Mouse (Mus musculus) CD4-positive helper T cell, adult 2 months (primary cell): ENCODE measurements around the gene Slc35e3.

Experiments used
- DNase-seq: peaks from one replicate; pipeline ENCODE4 v3.0.0-alpha.2; 2012; ENCODE audit warnings: low read depth, missing footprints, low spot score

Gene Slc35e3

DNA sequence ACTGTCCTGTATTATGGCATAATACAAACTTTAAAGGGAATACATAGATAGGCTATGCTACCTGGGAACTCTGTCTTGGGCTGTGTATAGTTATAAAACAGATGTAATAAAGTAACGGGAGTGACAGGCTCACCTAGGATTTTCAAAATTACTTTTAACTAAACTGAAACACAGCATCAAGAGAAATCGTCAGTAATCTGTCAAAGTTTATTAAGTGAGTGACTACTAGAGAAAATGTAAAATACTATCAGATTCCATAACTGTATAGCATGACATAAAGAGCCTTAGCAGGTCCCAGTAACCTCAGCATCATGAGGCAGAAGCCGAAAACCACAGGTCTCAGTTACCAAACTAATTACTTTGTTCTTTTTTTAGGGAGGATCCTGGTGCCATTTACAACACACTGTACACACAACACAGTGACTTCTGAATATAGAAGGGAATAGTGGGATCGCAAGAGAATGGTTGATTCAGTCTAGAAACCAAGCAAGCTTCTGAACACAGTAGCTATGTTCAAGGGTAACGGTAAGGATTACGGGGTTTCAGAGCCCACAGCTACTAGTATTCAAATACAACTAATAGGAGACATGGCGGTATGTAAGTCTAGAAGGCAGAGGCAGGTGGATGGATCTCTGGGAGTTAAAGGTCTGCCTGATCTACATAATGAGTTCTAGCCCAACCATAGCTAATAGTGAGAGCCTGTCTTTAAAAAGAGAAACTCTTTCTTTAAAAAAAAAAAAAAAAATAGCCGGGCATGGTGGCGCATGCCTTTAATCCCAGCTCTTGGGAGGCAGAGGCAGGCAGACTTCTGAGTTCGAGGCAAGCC, 47.6 kb downstream of the Slc35e3 start:
- DNase-seq, result no peak

DNA sequence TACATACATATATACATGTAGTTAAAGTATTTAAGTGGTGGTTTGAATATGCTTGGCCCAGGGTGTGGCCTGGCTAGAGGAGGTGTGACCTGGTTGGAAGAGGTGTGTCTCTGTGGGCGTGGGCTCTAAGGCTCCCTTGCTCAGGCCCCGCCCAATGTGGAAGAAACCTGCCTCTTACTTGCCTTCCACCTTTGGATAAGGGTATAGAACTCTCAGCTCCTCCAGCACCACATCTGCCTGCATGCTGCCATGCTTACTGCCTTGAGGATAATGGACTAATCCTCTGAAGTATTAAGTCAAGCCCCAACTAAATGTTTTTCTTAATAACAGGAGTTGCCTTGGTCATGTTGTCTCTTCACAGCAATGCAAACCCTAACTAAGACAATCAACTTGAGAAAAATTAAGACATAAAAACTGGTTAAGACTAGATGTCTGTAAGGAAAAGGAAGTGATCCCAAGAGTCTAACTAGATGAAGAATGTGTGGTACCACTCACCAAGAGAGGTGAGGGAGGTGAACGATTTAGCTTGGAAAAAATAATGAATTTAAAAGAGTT, 48.5 kb downstream of the Slc35e3 start:
- DNase-seq, result no peak

DNA sequence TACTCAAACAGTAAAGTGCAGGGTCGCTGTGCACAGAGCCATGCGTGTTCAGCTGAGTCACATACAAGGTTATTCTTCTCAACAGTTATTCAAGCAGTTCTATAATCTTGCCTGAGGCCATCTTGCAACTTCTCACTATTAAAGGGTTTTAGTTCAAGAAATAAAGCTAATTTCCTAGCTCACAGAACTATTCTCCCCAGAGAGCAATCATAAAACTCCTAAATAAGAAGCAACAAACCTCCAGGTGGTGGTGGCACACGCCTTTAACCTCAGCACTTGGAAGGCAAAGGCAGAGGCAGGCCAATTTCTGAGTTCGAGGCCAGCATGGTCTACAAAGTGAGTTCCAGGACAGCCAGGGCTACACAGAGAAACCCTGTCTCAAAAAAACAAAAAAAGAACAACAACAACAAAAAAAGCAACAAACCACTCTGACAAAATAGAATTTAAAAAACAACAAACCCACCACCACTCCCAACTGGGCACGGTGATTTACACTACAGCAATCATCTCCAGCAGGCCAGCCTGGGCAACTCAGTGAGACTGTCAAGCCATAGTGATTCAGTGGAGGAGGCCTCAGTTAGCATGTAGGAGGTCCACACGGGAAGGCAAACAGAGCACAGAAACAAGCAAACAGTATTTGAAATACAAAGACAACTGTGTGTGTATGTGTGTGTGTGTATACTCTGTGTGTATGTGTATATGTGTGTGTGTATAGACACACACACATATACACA, 49.2 kb downstream of the Slc35e3 start:
- DNase-seq, result no peak

DNA sequence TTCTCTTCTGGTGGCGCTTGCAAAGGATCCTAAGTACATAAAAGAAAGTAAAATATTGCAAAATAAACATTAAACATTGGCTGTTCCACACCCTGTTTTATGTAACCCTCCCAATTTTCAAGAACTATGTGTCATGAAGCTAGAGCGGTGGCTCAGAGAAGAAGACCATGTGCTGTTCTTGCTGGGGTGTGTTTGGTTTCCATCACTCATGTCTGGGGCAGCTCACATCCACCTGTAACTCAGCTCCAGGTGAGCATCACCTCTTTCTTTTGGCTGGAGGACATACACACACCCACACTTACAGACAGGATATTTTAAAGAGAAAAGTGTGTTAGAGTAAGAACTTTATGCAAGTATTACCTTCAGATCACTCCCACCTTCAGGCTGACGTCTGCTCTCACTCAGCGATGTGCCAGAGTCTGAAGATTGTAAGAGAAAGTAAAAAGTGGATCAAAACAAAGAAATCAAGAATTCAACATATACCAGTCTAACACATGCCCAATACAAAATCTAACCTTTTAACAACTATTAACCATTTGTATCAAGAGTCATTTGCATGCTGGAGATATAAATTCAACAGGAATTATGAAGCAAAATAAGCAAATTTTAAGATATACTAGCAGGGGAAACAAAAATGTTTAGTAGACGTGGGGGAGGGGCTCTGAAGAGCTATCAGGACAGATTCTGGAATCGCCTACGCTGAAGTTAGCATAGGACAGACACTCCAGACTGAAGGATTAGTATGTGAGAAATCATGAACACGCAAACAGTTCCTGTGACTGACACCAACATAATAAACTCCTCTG, 49.9 kb downstream of the Slc35e3 start:
- no peak for DNase-seq

DNA sequence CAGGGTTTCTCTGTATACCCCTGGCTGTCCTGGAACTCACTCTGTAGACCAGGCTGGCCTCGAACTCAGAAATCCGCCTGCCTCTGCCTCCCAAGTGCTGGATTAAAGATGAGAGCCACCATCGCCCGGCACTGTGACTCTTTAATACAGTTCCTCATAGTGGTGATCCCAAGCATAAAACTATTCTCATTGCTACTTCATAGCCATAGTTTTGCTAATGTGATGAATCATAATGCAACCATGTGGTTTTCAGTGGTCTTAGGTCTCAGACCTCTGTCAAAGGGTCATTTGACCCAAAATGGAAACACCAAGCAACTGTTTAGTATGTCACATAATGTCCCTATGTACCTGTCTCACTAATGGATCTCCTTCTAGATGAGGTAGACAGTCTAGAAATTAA, 50.6 kb downstream of the Slc35e3 start:
- DNase-seq, result no peak

DNA sequence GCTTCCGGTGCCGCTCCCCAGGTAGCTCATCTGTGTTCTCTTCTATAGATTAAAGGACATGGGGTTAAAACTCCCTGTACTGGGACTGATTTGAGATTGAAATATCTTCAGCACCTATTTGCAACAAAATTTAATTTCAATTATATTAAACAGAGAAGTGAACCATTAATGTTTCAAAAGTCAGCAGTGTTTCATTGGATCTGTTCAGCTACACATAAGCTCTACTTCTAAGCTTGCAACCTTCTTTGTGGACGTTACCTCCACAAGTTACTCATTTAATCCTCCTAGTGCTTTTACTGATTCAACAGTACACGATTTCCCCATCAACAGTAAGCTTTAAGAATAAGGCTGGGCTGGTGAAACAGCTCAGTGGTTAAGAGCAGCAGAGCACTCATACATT, 51.1 kb downstream of the Slc35e3 start:
- DNase-seq, result no peak

DNA sequence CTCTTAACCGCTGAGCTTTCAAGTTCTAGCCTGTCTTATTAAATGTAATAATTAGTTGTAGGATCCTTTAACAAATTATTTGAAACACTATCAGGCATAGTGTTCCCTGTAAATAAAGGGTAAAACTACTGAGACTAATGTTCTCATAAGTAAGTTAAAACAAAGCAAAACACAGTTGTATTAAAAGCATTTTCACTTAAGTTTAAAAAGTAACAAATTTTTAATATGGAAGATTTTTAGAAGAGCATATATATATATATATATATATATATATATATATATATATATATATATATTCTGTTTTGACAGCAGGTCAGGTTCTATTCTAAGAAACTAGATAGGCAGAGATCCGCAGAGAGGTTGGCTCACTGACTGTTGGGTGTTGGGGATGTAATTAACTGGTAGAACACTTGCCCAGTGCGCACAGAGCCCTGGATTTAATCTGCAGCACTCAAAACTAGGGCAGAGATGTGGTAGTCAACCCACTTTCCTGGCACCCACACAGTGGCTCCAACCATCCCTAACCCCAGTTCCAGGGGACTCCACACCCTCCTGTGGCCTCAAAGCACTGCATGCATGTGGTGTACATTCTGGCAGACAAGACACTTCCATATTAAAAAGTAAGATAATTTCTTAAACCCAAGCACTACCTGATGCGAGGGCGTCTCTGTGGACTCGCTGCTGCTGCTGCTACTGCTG, 51.8 kb downstream of the Slc35e3 start:
- no peak for DNase-seq

DNA sequence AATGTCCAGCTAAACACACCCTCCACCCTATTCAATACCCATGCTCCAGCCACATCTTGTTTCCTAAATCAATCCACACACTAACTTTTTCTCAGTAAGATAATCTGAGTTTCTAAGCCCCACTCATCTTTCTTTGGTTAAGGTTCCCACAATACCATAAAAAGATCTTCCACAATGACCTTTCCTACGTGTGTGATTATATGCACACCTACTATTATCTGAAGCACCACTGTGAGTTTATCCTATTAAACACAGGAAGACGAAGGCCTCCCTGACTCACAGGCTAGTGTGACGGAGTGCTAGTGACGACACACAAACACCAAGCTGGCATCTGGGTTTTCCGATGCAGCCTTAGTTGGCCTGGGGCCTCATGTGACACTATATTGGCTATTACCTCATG, 53.2 kb downstream of the Slc35e3 start:
- DNase-seq, result no peak

DNA sequence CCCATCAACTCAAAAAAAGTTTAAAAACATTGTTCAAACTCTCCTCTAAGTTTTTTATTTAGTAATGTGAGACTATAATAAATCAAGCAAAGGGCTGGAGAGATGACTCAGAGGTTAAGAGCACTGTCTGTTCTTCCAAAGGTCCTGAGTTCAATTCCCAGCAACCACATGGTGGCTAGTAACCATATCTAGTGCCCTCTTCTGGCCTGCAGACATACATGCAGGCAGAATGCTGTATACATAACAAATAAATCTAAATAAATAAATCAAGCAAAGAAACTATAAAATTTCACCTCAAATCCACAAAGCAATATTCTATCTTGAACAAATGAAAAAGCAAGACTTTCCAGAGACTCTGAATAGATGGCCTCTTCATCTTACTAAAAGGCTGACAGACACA, 54.0 kb downstream of the Slc35e3 start:
- DNase-seq, result no peak

DNA sequence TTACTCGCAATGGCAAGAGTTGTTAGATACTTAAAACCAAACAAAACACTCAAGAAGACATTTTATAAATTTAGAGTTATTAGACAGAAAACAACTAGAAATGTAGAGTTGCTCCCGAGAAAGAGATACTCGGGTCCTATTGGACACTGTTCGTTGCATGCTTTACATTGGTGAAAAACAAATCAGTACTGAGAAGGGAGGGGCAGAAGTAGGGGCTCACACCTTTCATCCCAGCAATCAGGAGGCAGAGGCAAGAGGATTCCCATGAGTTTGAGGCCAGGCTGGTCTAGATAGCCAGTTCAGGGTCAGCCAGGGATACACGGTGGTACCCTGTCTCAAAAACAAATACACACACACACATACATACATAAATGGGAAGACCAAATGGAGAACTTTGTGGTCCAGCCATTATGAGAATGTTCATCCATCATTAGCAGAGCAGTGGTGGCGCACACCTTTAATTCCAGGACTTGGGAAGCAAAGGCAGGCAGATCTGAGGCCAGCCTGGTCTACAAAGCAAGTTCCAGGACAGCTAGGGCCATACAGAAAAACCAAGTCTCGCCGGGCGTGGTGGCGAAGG, 54.7 kb downstream of the Slc35e3 start:
- DNase-seq, result no peak

DNA sequence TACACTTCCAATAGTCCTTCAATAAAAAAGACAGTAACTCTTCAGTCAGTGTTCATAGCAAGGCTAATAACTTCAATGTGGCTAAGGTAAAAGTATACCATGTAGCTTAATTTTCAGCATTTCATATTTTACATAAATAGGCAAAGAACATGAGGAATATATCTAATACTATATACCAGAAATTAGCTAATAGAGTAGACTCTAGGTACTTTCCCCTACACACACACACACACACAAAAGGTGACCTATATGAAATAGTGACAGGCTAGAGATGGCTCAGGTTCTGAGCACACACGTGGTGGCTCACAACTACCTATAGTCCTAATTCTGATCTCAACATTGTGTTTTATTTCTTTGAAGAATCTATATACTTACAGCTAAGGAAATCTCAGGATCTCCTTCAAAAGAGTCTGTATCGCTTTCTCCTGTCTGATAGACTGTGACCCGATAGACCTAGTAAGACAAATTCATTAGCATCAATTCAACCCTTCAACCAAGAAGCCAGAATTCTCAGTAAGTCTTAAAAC, 55.3 kb downstream of the Slc35e3 start:
- no peak for DNase-seq

DNA sequence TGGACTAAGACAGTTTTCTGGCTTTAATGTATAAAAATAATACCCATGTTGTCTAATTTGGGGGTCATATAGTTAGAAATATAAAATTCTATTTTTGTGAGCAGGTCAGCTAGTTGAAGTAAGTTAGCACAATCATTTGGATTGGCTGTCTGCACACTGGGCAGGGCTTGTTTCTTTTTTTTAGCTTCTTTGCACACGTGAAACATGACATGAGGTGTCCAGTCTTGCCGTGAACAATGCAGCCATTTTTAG, 56.1 kb downstream of the Slc35e3 start:
- no peak for DNase-seq

DNA sequence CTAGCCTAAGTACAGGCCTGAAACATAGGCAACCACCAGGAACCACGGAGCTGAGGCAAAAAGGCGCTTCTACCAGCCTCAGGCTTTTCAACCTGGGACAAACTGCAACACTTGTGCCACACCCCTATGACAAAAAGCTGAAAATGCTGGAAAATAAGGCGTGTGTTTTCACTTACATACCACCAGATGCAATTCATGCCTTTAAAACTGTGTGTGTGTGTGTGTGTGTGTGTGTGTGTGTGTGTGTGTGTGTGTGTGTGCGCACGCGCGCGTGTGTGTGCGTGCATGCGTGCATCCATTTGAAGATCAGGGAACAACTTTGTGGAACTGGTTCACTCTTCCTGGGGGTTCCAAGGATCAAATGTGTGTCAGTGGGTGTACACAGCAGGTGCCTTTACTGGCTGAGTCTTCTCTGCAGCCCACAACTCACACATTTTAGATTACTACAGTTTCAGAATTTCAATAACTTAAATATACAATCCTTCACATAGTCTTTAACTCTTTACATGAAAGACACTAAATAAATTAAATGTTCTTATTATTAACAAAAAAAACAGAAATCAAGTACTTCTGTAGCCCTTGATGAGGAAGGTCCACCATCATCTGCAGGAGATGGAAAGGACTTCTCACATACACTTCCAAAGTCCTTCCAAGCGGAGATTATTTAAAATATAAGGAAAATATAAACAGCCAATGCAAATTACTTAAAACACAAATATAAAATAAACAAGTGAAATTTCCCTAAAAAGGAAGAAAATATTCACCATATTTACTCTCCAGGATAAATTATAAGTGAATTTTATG, 56.7 kb downstream of the Slc35e3 start:
- no peak for DNase-seq

DNA sequence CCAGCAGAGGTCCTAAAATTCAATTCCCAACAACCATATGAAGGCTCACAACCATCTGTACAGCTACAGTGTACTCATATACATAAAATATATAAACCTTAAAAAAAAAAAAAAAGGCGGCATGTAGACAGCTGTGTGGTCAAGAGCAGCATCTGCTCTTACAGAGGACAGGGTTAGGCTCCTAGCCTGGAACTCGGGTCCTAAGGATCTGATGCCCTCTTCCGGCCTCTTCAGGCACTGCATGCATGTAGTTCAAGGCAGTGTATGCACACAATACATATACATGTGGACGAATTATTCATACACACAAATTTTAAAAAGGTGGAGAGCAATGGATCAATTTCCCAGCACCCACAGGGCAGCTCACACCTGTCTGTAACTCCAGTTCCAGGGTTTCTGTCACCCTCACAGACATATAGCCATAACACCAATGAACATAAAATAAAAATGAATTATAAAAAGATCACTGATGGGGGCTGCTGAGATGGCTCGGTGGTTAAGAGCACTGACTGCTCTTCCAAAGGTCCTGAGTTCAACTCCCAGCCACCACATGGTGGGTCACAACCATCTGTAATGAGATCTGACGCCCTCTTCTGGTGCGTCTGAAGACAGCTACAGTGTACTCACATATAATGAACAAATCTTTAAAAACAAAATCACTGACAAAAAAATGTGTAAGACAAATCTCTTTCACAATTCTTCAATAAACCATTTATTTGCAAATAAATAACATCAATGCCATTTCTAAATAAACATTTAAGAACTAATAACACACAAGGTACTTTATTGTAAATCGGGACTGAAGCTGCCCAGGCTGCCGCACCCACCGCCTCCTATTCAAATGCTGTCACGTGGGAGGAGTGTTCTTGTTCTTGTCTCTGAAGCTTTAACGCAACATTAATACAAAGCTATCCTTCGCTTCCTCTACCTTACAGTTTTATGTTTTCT, 57.7 kb downstream of the Slc35e3 start:
- DNase-seq, result peak; percentile 27

DNA sequence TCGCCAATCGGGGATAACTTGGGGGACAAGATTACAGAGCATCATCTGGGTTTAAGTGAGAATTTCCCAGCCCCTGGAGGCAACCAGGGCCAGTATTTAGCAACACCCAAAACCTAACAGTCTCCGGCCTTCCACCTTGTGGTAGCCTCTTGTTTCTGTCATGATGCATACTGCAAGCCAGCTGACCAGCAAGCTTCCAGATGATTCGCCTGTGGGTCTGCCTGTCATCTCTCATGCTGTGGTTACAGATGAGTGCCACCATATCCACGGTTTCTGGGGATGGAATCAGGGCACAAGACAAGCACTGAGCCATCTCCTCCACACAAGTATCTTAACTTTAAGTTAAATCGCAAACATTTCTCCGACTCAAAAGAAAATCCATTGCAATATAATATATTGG, 58.6 kb downstream of the Slc35e3 start:
- DNase-seq, result no peak

DNA sequence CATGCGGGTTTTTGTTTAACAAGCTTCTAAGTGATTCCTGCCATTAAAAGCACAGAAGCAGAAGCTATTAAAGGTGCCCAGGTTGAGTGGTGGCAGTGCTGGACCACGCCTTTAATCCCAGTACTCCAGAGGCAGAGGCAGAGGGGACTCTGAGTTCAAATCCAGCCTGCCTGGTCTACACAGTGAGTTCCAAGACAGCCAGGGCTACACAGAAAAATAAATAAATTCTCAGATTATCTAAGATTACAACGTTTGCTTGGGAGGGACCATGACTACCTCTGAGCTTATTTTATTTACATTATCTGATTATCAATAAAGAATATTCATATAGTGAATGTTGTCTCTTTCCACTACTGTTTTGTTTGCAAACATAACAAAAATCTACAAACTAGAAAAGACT, 59.1 kb downstream of the Slc35e3 start:
- DNase-seq, result no peak

DNA sequence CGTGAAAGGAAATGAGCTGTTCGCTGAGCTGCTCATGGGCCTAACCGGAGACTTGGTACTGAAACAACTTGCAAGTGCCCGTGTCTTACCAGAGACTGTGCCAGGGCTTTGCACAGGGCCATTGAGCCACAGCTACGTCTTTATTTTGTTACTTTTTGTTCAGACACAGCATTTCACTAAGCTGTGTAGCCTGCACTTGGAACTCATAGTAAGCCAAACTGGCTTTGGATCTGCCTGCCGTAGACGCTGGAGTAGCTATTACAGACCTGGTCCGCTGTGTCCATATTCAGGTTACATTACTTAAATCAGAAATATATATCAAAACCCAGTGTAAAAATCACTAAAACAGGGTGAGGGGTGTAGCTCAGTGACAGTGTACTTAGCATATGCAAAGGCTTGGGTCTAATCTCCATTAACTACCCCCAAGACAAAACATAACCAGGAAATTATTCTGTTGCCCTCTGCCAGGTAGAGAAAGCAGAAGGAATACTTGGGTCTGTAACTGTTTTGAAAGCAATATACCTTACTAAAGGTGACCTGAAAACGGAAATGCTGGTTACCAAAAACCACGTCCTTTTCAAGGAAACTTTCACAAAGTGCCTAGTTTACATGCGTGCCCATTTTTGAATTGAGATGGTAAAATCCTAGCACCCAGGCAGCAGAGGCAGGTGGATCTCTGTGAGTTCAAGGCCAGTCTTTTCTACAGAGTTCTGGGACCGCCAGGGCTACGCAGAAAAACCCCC, 60.1 kb downstream of the Slc35e3 start:
- no peak for DNase-seq

DNA sequence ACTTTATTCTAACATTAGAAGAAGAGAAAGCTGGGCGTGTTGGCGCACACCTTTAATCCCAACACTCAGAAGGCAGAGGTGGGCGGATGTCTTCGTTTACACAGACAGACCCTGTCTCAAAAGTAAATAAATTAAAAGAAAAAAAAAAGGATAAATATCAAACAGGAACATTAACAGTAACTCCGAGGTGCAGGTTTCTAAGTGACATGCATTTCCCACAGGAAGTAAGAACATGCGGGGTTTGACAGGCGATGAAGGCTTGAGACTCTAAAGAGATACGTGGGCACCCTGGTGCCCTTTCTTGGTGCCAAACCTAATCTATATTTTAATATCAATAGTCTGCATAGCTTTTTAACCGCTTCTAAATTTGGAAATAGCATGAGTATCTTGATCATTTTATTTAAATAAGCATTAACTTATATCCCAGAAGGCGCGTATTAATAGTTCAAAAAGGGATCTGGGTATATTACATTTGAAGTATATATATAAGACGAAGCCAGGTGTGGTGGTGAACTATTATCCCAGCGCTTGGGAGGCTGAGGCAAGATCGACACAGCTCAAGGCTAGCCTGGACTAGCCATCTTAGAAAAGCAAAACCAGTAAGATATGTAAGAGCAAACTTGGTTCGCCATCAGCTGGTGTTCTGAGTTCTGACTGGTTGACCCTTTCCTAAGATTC, 60.9 kb downstream of the Slc35e3 start:
- DNase-seq, result no peak
